Mouse (Mus musculus): ENCODE measurements around the gene Mthfr. TPM values are rescaled to one million over a fixed set of nuclear protein-coding genes. Genes with fewer than 3 reads are reported as not detected.

Gene Mthfr
- total and polyA plus RNA-seq, 2 experiments from 2014 or later = 7.9 to 34.5 TPM

DNA sequence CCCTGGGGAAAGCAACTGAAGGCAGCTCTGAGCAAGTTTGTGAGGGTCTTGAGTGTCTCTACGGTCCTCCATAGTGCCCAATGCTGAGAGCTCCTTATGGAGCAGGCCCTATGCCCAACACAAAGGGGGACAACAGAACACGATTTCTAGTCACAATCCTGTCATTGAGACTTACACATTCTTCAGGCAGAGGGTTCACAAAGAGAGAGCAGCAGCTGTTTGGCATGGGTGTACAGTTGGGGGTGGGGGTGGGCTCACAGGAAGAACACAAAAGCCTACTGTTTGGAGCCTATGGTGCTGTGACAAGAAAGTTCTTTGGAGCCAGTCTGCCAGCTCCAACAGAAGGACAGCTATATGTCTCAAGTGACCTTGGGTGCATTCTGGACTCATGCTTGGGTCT, 20.5 kb upstream of the Mthfr start:
- H3K9me3 ChIP-seq (ENCODE audit: low read length) = no peaks in the 10 kb centered on the region
- ATAC-seq (peak; percentile 59), DNase-seq (no peak)
- H3K4me3 ChIP-seq (ENCODE audit: low read depth, low read length) = no peak overlapping the region
- H3K4me2 ChIP-seq (ENCODE audit: low read depth) = no peak overlapping the region
- no peak for TF ChIP-seq CTCF (IDR thresholded peaks at IDR 0.05; ENCODE audit: low read depth)
- H3K9ac ChIP-seq = no peak overlapping the region
- peaks cover 97% of the 10 kb centered on the region for H3K36me3 ChIP-seq (ENCODE audit: insufficient read depth)
- 17% methylated on average over 2 of the region's 2 CpGs for WGBS
- H3K4me1 ChIP-seq (ENCODE audit: insufficient read depth) = no peaks in the 10 kb centered on the region
- no peak overlapping the region for H3K27ac ChIP-seq (ENCODE audit: low read depth, low read length)
- no peaks in the 10 kb centered on the region for H3K27me3 ChIP-seq (ENCODE audit: insufficient read depth, low read length)

GRCm38 (mm10) chr4:148024003-148024402, 14.9 kb upstream of the Mthfr start:
- Histone ChIP-seq H3K36me3 (ENCODE audit: insufficient read depth) (peaks cover 84% of the 10 kb centered on the region), H3K4me1 (ENCODE audit: insufficient read depth) (no peaks in the 10 kb centered on the region), H3K9me3 (ENCODE audit: low read length) (no peaks in the 10 kb centered on the region), H3K27me3 (ENCODE audit: insufficient read depth, low read length) (no peaks in the 10 kb centered on the region), H3K4me3 (ENCODE audit: low read depth, low read length) (no peak overlapping the region), H3K4me2 (ENCODE audit: low read depth) (no peak overlapping the region), H3K27ac (ENCODE audit: low read depth, low read length) (no peak overlapping the region), H3K9ac (no peak overlapping the region)
- ATAC-seq (no peak), DNase-seq (no peak)
- TF ChIP-seq CTCF (IDR thresholded peaks at IDR 0.05; ENCODE audit: low read depth) = no peak
- 90% methylated on average over 3 of the region's 3 CpGs for WGBS

DNA sequence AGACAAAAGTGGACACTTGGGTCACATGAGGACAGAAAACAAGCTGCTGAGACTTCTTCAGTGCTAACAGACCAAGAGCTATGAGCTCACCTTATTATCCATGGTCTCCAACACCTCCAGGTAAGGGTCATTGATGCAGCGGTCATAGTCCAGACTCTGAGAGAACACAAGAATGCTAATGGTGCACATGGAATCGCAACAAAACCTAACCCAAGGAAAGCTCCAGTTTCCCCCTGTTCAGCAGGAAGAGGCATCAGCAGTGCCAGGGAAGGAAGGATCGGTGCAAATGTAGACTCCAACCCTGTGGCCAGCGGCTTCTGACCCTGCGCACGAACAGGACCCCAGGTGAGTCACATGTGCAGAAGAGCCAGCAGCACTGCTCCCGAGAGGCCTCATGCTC, 9.6 kb upstream of the Mthfr start:
- no peak for TF ChIP-seq CTCF (IDR thresholded peaks at IDR 0.05; ENCODE audit: low read depth)
- Histone ChIP-seq H3K9me3 (ENCODE audit: low read length) (no peaks in the 10 kb centered on the region), H3K4me3 (ENCODE audit: low read depth, low read length) (no peak overlapping the region), H3K4me1 (ENCODE audit: insufficient read depth) (no peaks in the 10 kb centered on the region), H3K36me3 (ENCODE audit: insufficient read depth) (peaks cover 51% of the 10 kb centered on the region), H3K9ac (no peak overlapping the region), H3K27me3 (ENCODE audit: insufficient read depth, low read length) (no peaks in the 10 kb centered on the region), H3K4me2 (ENCODE audit: low read depth) (no peak overlapping the region), H3K27ac (ENCODE audit: low read depth, low read length) (no peak overlapping the region)
- DNase-seq (no peak), ATAC-seq (no peak)
- WGBS = 95% methylated on average over 7 of the region's 7 CpGs

DNA sequence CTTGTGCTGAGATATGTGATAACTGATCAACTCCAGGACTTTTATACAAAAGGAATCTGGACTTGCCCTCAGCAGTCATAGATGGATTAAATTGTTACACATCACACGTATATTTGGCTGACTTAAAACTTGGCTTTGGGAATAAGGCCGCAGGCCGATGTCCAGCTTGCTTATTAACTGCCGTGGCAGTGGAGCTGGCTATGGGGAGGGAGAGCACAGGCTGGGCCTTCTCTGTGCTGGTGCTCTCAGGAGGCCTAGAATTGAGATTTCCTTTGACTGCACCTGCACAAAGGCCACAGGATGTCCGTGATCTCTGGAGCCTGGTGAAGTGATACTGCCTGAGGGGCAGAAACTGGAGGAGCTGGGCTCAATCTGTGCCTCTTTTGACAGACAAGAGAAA, 8.4 kb upstream of the Mthfr start:
- no peak for ATAC-seq

DNA sequence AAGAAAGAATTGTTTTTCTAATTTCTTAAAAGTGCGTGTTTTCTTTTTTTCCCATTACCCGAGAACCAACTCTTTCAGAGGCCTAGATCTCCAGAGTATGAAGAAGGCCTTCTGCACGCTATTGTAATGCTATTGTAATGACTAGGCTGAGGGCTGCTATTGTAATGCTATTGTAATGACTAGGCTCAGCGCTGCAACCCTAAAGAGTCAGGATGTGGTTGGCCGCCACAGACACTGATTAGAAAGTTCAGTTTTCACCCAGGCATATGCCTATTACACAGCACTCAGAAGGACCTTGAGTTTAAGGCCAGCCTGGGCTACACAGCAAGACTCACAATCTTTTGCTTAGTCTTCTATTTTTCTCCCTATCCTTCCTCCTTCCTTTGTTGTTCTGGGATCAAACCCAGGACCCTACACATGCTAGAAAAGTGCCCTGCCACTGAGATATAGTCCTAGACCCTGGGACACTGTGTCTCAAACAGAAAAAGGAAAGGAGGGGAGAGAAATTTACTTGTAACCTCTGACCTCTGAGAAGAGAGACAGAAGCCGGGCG, 4.9 kb upstream of the Mthfr start:
- no peak overlapping the region for H3K4me3 ChIP-seq (ENCODE audit: low read depth, low read length)
- WGBS = 67% methylated on average over 7 of the region's 7 CpGs
- H3K36me3 ChIP-seq (ENCODE audit: insufficient read depth) = peaks cover 20% of the 10 kb centered on the region

More for the DNA sequence above, 8.4 kb upstream of the Mthfr start:
- Histone ChIP-seq H3K9ac (no peak overlapping the region), H3K4me1 (ENCODE audit: insufficient read depth) (no peaks in the 10 kb centered on the region), H3K27ac (ENCODE audit: low read depth, low read length) (no peak overlapping the region), H3K27me3 (ENCODE audit: insufficient read depth, low read length) (no peaks in the 10 kb centered on the region), H3K4me3 (ENCODE audit: low read depth, low read length) (no peak overlapping the region), H3K36me3 (ENCODE audit: insufficient read depth) (peaks cover 40% of the 10 kb centered on the region), H3K4me2 (ENCODE audit: low read depth) (no peak overlapping the region), H3K9me3 (ENCODE audit: low read length) (no peaks in the 10 kb centered on the region)
- 86% methylated on average over 5 of the region's 5 CpGs for WGBS
- TF ChIP-seq CTCF (IDR thresholded peaks at IDR 0.05; ENCODE audit: low read depth) = no peak
- no peak for DNase-seq

GRCm38 (mm10) chr4:148035440-148035839, 3.4 kb upstream of the Mthfr start:
- no peak for TF ChIP-seq CTCF (IDR thresholded peaks at IDR 0.05; ENCODE audit: low read depth)

More for the DNA sequence above, 4.9 kb upstream of the Mthfr start:
- TF ChIP-seq CTCF (IDR thresholded peaks at IDR 0.05; ENCODE audit: low read depth) = no peak
- no peak for DNase-seq
- Histone ChIP-seq H3K27me3 (ENCODE audit: insufficient read depth, low read length) (no peaks in the 10 kb centered on the region), H3K4me1 (ENCODE audit: insufficient read depth) (peaks cover 5% of the 10 kb centered on the region), H3K9ac (no peak overlapping the region), H3K9me3 (ENCODE audit: low read length) (no peaks in the 10 kb centered on the region), H3K27ac (ENCODE audit: low read depth, low read length) (no peak overlapping the region), H3K4me2 (ENCODE audit: low read depth) (no peak overlapping the region)
- ATAC-seq = no peak

GRCm38 (mm10) chr4:148038079-148038599, 738 bp upstream of the Mthfr start:
- Histone ChIP-seq H3K9me3 (ENCODE audit: low read length) (no peaks in the 10 kb centered on the region), H3K4me2 (ENCODE audit: low read depth) (peak overlapping the region; percentile 96), H3K4me3 (ENCODE audit: low read depth, low read length) (peak overlapping the region; percentile 90), H3K4me1 (ENCODE audit: insufficient read depth) (peaks cover 20% of the 10 kb centered on the region), H3K9ac (peak overlapping the region; percentile 94), H3K27me3 (ENCODE audit: insufficient read depth, low read length) (no peaks in the 10 kb centered on the region), H3K36me3 (ENCODE audit: insufficient read depth) (0 out of 2 replicates have a peak, but pooled peaks cover 6% of the 10 kb centered on the region), H3K27ac (ENCODE audit: low read depth, low read length) (peak overlapping the region; percentile 92)
- no peak for TF ChIP-seq CTCF (IDR thresholded peaks at IDR 0.05; ENCODE audit: low read depth)
- DNase-seq (no peak), ATAC-seq (peak; percentile 3; the same call in 1 of the 2 replicates)
- 5% methylated on average over 26 of the region's 26 CpGs for WGBS

More at GRCm38 (mm10) chr4:148035440-148035839, 3.4 kb upstream of the Mthfr start:
- ATAC-seq (no peak), DNase-seq (no peak)
- Histone ChIP-seq H3K4me2 (ENCODE audit: low read depth) (no peak overlapping the region), H3K27me3 (ENCODE audit: insufficient read depth, low read length) (no peaks in the 10 kb centered on the region), H3K9me3 (ENCODE audit: low read length) (no peaks in the 10 kb centered on the region), H3K36me3 (ENCODE audit: insufficient read depth) (peaks cover 11% of the 10 kb centered on the region; the same call in 1 of the 2 replicates), H3K9ac (no peak overlapping the region), H3K27ac (ENCODE audit: low read depth, low read length) (no peak overlapping the region), H3K4me1 (ENCODE audit: insufficient read depth) (peaks cover 10% of the 10 kb centered on the region), H3K4me3 (ENCODE audit: low read depth, low read length) (no peak overlapping the region)
- 92% methylated on average over 3 of the region's 3 CpGs for WGBS

All from forebrain, postnatal 0 days (tissue).